Mouse (Mus musculus) testis, adult 2 months (tissue): ENCODE measurements around the gene Ngef.

Experiments used
- CTCF ChIP-seq: fragments of 200-500 bp; IDR thresholded peaks from 2 replicates; pipeline ENCODE4 v1.5.1; 2012; ENCODE audit warnings: low read depth, mild to moderate bottlenecking, inconsistent platforms, low read length, moderate library complexity; ENCODE audit not compliant: control insufficient read depth, insufficient read depth, insufficient replicate concordance
- POLR2A ChIP-seq: fragments of 200-500 bp; IDR thresholded peaks from 2 replicates; pipeline ENCODE4 v1.6.1; 2012; ENCODE audit warnings: low read depth, mild to moderate bottlenecking, inconsistent platforms, low read length, moderate library complexity; ENCODE audit not compliant: control insufficient read depth

- TF ChIP-seq CTCF (no peak), POLR2A (no peak)
Observed at GRCm38 (mm10) chr1:87482546-87482945, 91.1 kb downstream of the Ngef start.
